Comparison of ENCODE assay signal across 26 mouse cellular contexts in the genomic region with DNA sequence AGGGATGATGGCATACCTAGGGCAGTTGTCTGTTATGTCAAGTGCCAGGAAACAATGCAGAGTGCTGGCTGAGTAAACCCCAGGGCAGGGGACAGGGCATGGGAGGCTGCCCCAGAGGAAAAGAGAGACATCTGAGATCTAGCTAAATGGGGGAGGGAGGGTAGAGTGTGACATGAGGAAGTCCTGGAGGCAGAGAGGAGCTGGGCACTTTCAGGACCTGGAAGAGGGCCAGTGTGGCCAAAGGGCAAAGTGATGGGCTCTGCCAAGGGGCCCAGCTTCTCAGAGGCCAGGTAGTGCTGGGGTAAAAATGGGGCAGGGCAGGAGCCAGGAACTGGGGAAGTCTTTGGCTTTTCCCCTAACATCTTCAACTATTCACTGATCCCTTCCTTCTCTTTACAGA. TPM values are rescaled to one million over a fixed set of nuclear protein-coding genes. Genes with fewer than 3 reads are reported as not detected.
A peak's percentile ranks its signal among the peaks of the same experiment; 100 is the strongest.
DNase-seq lines count a peak whose midpoint lies in the region; ATAC-seq and TF ChIP-seq lines count a peak whose summit lies in the region.
"Had no signal": no experiment of that assay in that cellular context is flagged by ENCODE, and none has a peak within 500 bp of the region (broad histone marks: within the 10 kb centered on the region; RNA-seq: fewer than 3 reads in every experiment).

No protein-coding gene starts in this region.

- H3K4me3 ChIP-seq in liver, adult 2 months (ENCODE audit: insufficient read depth, low read depth, low read length), result no peak overlapping the region
- no peak overlapping the region for H3K4me3 ChIP-seq in liver, embryonic 11.5 days (ENCODE audit: low read depth, low read length)
- H3K4me3 ChIP-seq: erythroblast, embryonic 14.5 days; heart, adult 2 months; layer of hippocampus, adult 2 months; limb, embryonic 10.5 days; myocyte; neural tube, embryonic 15.5 days; stomach, embryonic 15.5 days had no signal

- TF ChIP-seq CTCF in liver, adult 2 months (IDR thresholded peaks at IDR 0.05; ENCODE audit: low read depth, low read length), result no peak

- H3K4me2 ChIP-seq in liver, embryonic 11.5 days, result no peak overlapping the region

- H3K27ac ChIP-seq in liver, adult 2 months (replicated peaks; ENCODE audit: insufficient read depth, low read depth, low read length), result peak overlapping the region; percentile 71
- H3K27ac ChIP-seq in liver, embryonic 11.5 days (ENCODE audit: low read depth, low read length), result no peak overlapping the region
- H3K27ac ChIP-seq: heart, adult 2 months; layer of hippocampus, adult 2 months; limb, embryonic 10.5 days; liver, embryonic 14.5 days; neural tube, embryonic 15.5 days; stomach, embryonic 15.5 days had no signal

- no peak for TF ChIP-seq POLR2A in liver, adult 2 months (IDR thresholded peaks at IDR 0.05; ENCODE audit: extremely low read depth, insufficient read depth, low read length)

- no peaks in the 10 kb centered on the region; the same call in 1 of the 2 replicates for H3K79me2 ChIP-seq in liver, adult 2 months (ENCODE audit: control insufficient read depth, insufficient read depth, low read length)

- peaks cover 15% of the 10 kb centered on the region for H3K4me1 ChIP-seq in liver, adult 2 months (ENCODE audit: control insufficient read depth, insufficient read depth, low read length)
- no peaks in the 10 kb centered on the region; the same call in 1 of the 2 replicates for H3K4me1 ChIP-seq in liver, embryonic 11.5 days (replicated peaks; ENCODE audit: control insufficient read depth, insufficient read depth, low read length)

- no peaks in the 10 kb centered on the region for H3K27me3 ChIP-seq in liver, adult 2 months (ENCODE audit: control insufficient read depth, insufficient read depth, low read length)
- H3K27me3 ChIP-seq in liver, embryonic 11.5 days (replicated peaks; ENCODE audit: control insufficient read depth, insufficient read depth, low read length), result peaks cover 15% of the 10 kb centered on the region
- H3K27me3 ChIP-seq: stomach, embryonic 15.5 days had no signal

- DNase-seq in gastrocnemius, adult 18-20 months (ENCODE audit: low spot score), result peak; percentile 47
- DNase-seq in gastrocnemius, postnatal 10 days, result no peak
- peak; percentile 75 for DNase-seq in liver, adult 2 months (ENCODE audit: extremely low read depth, low read depth, low spot score)
- DNase-seq in liver, embryonic 11.5 days (ENCODE audit: low spot score), result no peak
- peak; percentile 83 for DNase-seq in kidney, postnatal 14 days
- DNase-seq in thymus, postnatal 4 days, result peak; percentile 41
- DNase-seq in urinary bladder, postnatal 36 days (ENCODE audit: low spot score in 2 of 2), result no peak
- DNase-seq: heart, adult 2 months; midbrain, embryonic 14.5 days; retina, postnatal 1 day; spleen, adult 18-20 months had no signal

- peak overlapping the region; percentile 29 for H3K9ac ChIP-seq in liver, adult 2 months (ENCODE audit: low read depth, low read length)
- H3K9ac ChIP-seq in liver, embryonic 11.5 days (ENCODE audit: low read depth, low read length), result no peak overlapping the region
- H3K9ac ChIP-seq: liver, embryonic 14.5 days; neural tube, embryonic 15.5 days; stomach, embryonic 15.5 days had no signal

- H3K9me3 ChIP-seq in liver, embryonic 11.5 days (ENCODE audit: control insufficient read depth, low read length), result no peaks in the 10 kb centered on the region
- H3K9me3 ChIP-seq: limb, embryonic 10.5 days; neural tube, embryonic 15.5 days; stomach, embryonic 15.5 days had no signal

- H3K36me3 ChIP-seq in liver, adult 2 months (ENCODE audit: control insufficient read depth, insufficient read depth, low read length), result peaks cover 4% of the 10 kb centered on the region; the same call in 1 of the 2 replicates
- no peaks in the 10 kb centered on the region for H3K36me3 ChIP-seq in liver, embryonic 11.5 days (ENCODE audit: control insufficient read depth, insufficient read depth, low read length)
- H3K36me3 ChIP-seq: limb, embryonic 10.5 days; neural tube, embryonic 15.5 days; stomach, embryonic 15.5 days had no signal

- ATAC-seq in liver, embryonic 11.5 days (replicated peaks; ENCODE audit: low FRiP score), result no peak
- ATAC-seq: lung, postnatal 0 days had no signal

RNA-seq across cellular contexts. Expression of gene Rorc, which starts 2.0 kb away (rescaled TPM):
- total RNA-seq in gastrocnemius, adult 18-20 months (2021), result 100 to 1,000 TPM in 1 of 2 experiments, 10 to 100 TPM in 1; 99.4 to 107 TPM
- total RNA-seq in gastrocnemius, postnatal 10 days (2021), result 10 to 100 TPM; 18.2 to 19.9 TPM
- total RNA-seq in liver, adult 2 months (2014; rRNA removed), result 36.3 and 50.3 TPM in 2 replicates
- 31.6 and 34.4 TPM in 2 replicates for polyA plus RNA-seq in liver, adult 2 months (2012; rRNA removed)
- polyA plus RNA-seq in liver, embryonic 11.5 days (2014; fragmentation: Nextera tagmentation; extraction: Ambion mirVana), result 0.43 and 1.0 TPM in 2 replicates
- polyA plus RNA-seq: erythroblast, embryonic 14.5 days had no signal

RNA-seq across cellular contexts. Expression of gene C2cd4d, which starts 12.4 kb away (rescaled TPM):
- not detected for total RNA-seq in gastrocnemius, adult 18-20 months (2021)
- under 1 TPM; 0.34 to 0.56 TPM for total RNA-seq in gastrocnemius, postnatal 10 days (2021)
- 0.18 and 0.40 TPM in 2 replicates for total RNA-seq in liver, adult 2 months (2014; rRNA removed)
- polyA plus RNA-seq in liver, adult 2 months (2012; rRNA removed), result 2.1 and 2.5 TPM in 2 replicates
- polyA plus RNA-seq in liver, embryonic 11.5 days (2014; fragmentation: Nextera tagmentation; extraction: Ambion mirVana), result 0.25 TPM in 1 of 2 replicates, not detected in the other
- total RNA-seq: heart, adult 2 months; megakaryocyte progenitor cell, adult 5-6 weeks had no signal
- polyA plus RNA-seq: C2C12; erythroblast, embryonic 14.5 days; myocyte had no signal

RNA-seq across cellular contexts. Expression of gene Lingo4, which starts 23.7 kb away (rescaled TPM):
- total RNA-seq in gastrocnemius, adult 18-20 months (2021), result under 1 TPM; 0.25 to 0.28 TPM
- total RNA-seq in gastrocnemius, postnatal 10 days (2021), result under 1 TPM in 1 of 2 experiments, not detected in 1; 0.25 TPM
- total RNA-seq in liver, adult 2 months (2014; rRNA removed), result 0.20 and 0.37 TPM in 2 replicates
- 0.12 and 0.16 TPM in 2 replicates for polyA plus RNA-seq in liver, adult 2 months (2012; rRNA removed)
- polyA plus RNA-seq in liver, embryonic 11.5 days (2014; fragmentation: Nextera tagmentation; extraction: Ambion mirVana), result 0.05 TPM in 1 of 2 replicates, not detected in the other
- total RNA-seq: megakaryocyte progenitor cell, adult 5-6 weeks had no signal
- polyA plus RNA-seq: erythroblast, embryonic 14.5 days; limb, embryonic 10.5 days; myocyte had no signal

RNA-seq across cellular contexts. Expression of gene Them5, which starts 32.7 kb away (rescaled TPM):
- not detected for total RNA-seq in gastrocnemius, adult 18-20 months (2021)
- total RNA-seq in gastrocnemius, postnatal 10 days (2021), result not detected
- total RNA-seq in liver, adult 2 months (2014; rRNA removed), result 0.09 and 0.20 TPM in 2 replicates
- not detected in 2 replicates for polyA plus RNA-seq in liver, adult 2 months (2012; rRNA removed)
- polyA plus RNA-seq in liver, embryonic 11.5 days (2014; fragmentation: Nextera tagmentation; extraction: Ambion mirVana), result not detected in 2 replicates
- total RNA-seq: adrenal gland, postnatal 36 days; heart, adult 2 months; layer of hippocampus, adult 2 months; left cerebral cortex, adult 18-20 months; megakaryocyte progenitor cell, adult 5-6 weeks had no signal
- polyA plus RNA-seq: C2C12; embryonic facial prominence, embryonic 11.5 days; erythroblast, embryonic 14.5 days; heart, adult 2 months; hindbrain, embryonic 11.5 days; limb, embryonic 10.5 days; liver, embryonic 14.5 days; midbrain, embryonic 14.5 days; myocyte; urinary bladder, adult 2 months had no signal

RNA-seq across cellular contexts. Expression of gene Tdrkh, which starts 38.4 kb away (rescaled TPM):
- total RNA-seq in gastrocnemius, adult 18-20 months (2021), result 1 to 10 TPM; 5.2 to 7.0 TPM
- total RNA-seq in gastrocnemius, postnatal 10 days (2021), result 1 to 10 TPM; 6.3 to 8.9 TPM
- 1.5 and 1.8 TPM in 2 replicates for total RNA-seq in liver, adult 2 months (2014; rRNA removed)
- polyA plus RNA-seq in liver, adult 2 months (2012; rRNA removed), result 0.22 and 0.66 TPM in 2 replicates
- 10.4 and 11.4 TPM in 2 replicates for polyA plus RNA-seq in liver, embryonic 11.5 days (2014; fragmentation: Nextera tagmentation; extraction: Ambion mirVana)

Comparison
In these comparisons a context has a peak if more than half of its experiments do, and no peak if none do; other contexts are left out.
1. DNase-seq: peak in gastrocnemius, adult 18-20 months (single experiment), liver, adult 2 months (single experiment), kidney, postnatal 14 days (single experiment) and thymus, postnatal 4 days (single experiment); none in gastrocnemius, postnatal 10 days (single experiment), liver, embryonic 11.5 days (single experiment) and urinary bladder, postnatal 36 days (0 of 2).